Mouse (Mus musculus) ES-E14 (cell line): Measurements from ENCODE around the gene Rasgef1b.

Source experiments
- CHD2 ChIP-seq: IDR thresholded peaks from 2 replicates; pipeline ENCODE4 v1.6.1; 2014; ENCODE audit warnings: mild to moderate bottlenecking, low read depth, low read length, inconsistent platforms
- MAFK ChIP-seq: IDR thresholded peaks from 2 replicates; pipeline ENCODE4 v1.6.1; 2014; ENCODE audit warnings: mild to moderate bottlenecking, low read depth, low read length, inconsistent platforms; ENCODE audit not compliant: insufficient read depth
- ZC3H11A ChIP-seq: IDR thresholded peaks from 2 replicates; pipeline ENCODE4 v1.6.1; 2012; ENCODE audit warnings: low read depth, mild to moderate bottlenecking, inconsistent platforms, low read length, borderline replicate concordance

DNA sequence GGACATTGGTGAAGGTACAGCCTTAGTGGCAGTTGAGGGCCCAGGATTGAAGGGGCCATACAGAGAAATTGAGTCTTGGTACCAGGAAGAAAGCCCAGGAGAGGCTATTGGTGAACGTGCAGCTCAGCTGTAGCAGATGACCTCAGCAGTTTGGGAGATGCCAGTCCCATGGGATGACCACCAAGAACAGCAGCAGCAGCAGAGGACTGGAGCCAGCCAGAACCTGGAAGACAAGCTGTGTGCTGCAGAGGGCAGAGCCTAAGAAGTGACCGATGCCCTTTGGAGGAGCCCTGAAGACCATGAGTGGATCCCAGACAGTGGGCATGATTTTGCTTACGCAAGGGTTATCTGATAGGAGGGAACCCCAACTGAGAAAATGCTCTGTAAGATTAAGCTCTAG lies 271.6 kb downstream of the Rasgef1b start:
- TF ChIP-seq ZC3H11A (no peak), MAFK (no peak), CHD2 (no peak)
